Mouse (Mus musculus): Measurements from ENCODE around the gene Fndc7.

DNA sequence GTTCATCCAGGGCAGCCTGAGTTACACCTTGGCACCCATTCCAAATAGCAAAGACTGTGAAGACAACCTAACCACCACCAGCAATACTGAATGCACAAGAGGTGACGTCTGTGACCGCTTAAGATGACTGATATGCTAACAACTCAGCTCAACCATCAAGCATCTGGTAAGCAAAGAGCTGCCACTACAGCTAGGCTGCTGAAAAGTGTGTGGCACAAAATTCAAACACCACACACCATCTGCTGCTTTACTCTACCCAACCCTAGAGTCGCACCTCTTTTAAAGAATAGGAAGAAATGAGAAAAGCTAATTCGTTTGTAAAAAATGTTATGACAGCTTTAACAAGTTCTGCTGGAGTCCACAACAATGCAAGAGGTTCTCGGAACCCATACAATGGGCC lies 84.2 kb downstream of the Fndc7 start:
- TF ChIP-seq CTCF (IDR thresholded peaks at IDR 0.05) (no peak), EP300 (IDR thresholded peaks at IDR 0.05) (no peak)

Data from lung, postnatal 0 days (tissue).